Mouse (Mus musculus) hindbrain, embryonic 13.5 days (tissue): ENCODE results near the gene Pla2g5. TPM values are rescaled to one million over a fixed set of nuclear protein-coding genes. Genes with fewer than 3 reads are reported as not detected.
"Not testable (repeated sequence)": the region's sequence is repeated elsewhere in the genome, so short reads cannot be mapped to it uniquely, and the experiment has no call there.

Source experiments
- ATAC-seq: fragments of 200-750 bp; cut with Nextera tagmentation; 2 replicates; pipeline ENCODE4 v1.8.0; 2017; ENCODE audit warnings: moderate TSS enrichment; ENCODE audit not compliant: low FRiP score
- H3K27ac ChIP-seq: fragments of 300-500 bp; sonication (generic); 2 replicates; pipeline ENCODE4 v1.5.1; 2015; ENCODE audit warnings: inconsistent platforms, mild to moderate bottlenecking, moderate library complexity
- H3K27me3 ChIP-seq: fragments of 300-500 bp; sonication (generic); 2 replicates; pipeline ENCODE4 v1.6.1; 2015; ENCODE audit warnings: mild to moderate bottlenecking, inconsistent platforms
- H3K36me3 ChIP-seq: fragments of 300-500 bp; sonication (generic); 2 replicates; pipeline ENCODE4 v1.6.1; 2015; ENCODE audit warnings: mild to moderate bottlenecking, inconsistent platforms
- H3K4me1 ChIP-seq: fragments of 300-500 bp; sonication (generic); replicated peaks from 2 replicates; pipeline ENCODE4 v1.6.1; 2015; ENCODE audit warnings: inconsistent platforms
- H3K4me2 ChIP-seq: fragments of 300-500 bp; sonication (generic); 2 replicates; pipeline ENCODE4 v1.6.1; 2015; ENCODE audit warnings: inconsistent platforms, mild to moderate bottlenecking, moderate library complexity
- H3K4me3 ChIP-seq: fragments of 300-500 bp; sonication (generic); 2 replicates; pipeline ENCODE4 v1.5.1; 2015; ENCODE audit warnings: mild to moderate bottlenecking, inconsistent platforms
- H3K9ac ChIP-seq: fragments of 300-500 bp; sonication (generic); 2 replicates; pipeline ENCODE4 v1.6.1; 2015; ENCODE audit warnings: mild to moderate bottlenecking, inconsistent platforms
- H3K9me3 ChIP-seq: fragments of 300-500 bp; sonication (generic); 2 replicates; pipeline ENCODE4 v1.6.1; 2016; ENCODE audit warnings: inconsistent platforms
- WGBS: fragments of 180-500 bp; shearing (Covaris S2); methylation state at CpG from one replicate; pipeline ENCODE4 v1.1.7; 2015; 5-methylcytosine and 5-hydroxymethylcytosine counted together
- polyA plus RNA-seq: library from polyadenylated mRNA; unstranded; fragments of >200 nt; fragmentation: Nextera tagmentation; extraction: Ambion mirVana; gene quantifications from 2 replicates; pipeline ENCODE4 v1.2.1, GENCODE M21; 2015

Pla2g5 gene
- polyA plus RNA-seq, 1 experiment from 2014 or later: 0.25 TPM

- H3K4me2 ChIP-seq: no peak within 1 kb of the TSS
- H3K9me3 ChIP-seq: no peaks in the 10 kb centered on the region
- no peak within 1 kb of the TSS for H3K9ac ChIP-seq
- no peak for ATAC-seq
- H3K4me1 ChIP-seq: peaks cover 13% of the 10 kb centered on the region
- no peaks in the 10 kb centered on the region for H3K36me3 ChIP-seq
- no peak within 1 kb of the TSS for H3K4me3 ChIP-seq
- H3K27me3 ChIP-seq: 0 out of 2 replicates have a peak, but pooled peaks cover 4% of the 10 kb centered on the region
- WGBS: 89% methylated on average over 4 of the region's 4 CpGs
- H3K27ac ChIP-seq: no peak within 1 kb of the TSS
Measured at GRCm38 (mm10) chr4:138877731-138878130, 14.4 kb upstream of the Pla2g5 start, which contains the start of gene Pla2g2e. Gene Pla2g2e, plus strand, starts transcription at chr4:138877942.

DNA sequence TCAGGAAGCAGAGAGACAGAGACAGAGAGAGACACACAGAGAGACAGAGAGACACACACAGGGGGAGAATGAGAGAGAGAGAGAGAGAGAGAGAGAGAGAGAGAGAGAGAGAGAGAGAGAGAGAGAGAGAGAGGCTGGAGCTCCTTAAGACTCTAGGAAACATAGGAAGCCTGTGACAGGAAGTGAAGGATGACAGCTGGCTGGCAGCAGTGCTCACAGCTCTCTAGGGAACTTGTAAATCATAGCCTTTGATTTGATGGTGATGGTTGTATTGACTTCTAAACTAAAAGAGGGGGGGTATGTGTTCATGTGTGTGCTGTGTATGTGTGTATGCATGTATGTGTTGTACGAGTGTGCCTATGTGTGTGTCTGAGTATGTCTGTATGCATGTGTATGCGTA, 12.7 kb upstream of the Pla2g5 start:
- Histone ChIP-seq H3K4me1 (0 out of 2 replicates have a peak, but pooled peaks cover 4% of the 10 kb centered on the region), H3K9ac (no peak overlapping the region), H3K9me3 (no peaks in the 10 kb centered on the region; the same call in 1 of the 2 replicates), H3K4me3 (no peak overlapping the region), H3K4me2 (no peak overlapping the region), H3K27me3 (0 out of 2 replicates have a peak, but pooled peaks cover 3% of the 10 kb centered on the region), H3K27ac (no peak overlapping the region), H3K36me3 (no peaks in the 10 kb centered on the region)
- ATAC-seq: no peak
- WGBS: 94% methylated on average over 2 of the region's 2 CpGs

- not testable (repeated sequence) for H3K4me1 ChIP-seq, H3K9ac ChIP-seq, H3K4me3 ChIP-seq, ATAC-seq, H3K4me2 ChIP-seq, H3K9me3 ChIP-seq, H3K27me3 ChIP-seq, H3K36me3 ChIP-seq, H3K27ac ChIP-seq
- WGBS: 90% methylated on average over 2 of the region's 2 CpGs
Measured at GRCm38 (mm10) chr4:138875275-138875674, 12.0 kb upstream of the Pla2g5 start.

DNA sequence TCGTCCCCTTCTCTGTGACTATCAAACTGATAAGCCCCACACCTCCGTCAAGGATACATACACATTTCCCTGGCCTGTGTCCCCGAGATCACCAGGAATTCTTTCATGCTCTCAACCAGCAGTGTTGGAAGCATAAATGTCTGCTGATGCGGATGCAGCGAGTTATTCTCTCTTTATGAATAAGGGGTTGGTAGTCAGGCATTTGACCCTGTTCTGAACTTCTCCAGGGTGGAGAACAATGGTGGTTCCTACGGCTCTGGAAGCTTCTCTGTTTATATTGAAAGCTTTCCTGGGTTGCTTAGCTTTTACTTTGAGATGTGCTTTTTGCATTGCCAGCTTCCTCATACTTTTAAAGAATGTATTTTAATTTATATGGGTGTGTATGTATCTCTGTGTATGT, 10.6 kb upstream of the Pla2g5 start, which contains the start of gene Gm13030:
Gene Gm13030, minus strand, starts transcription at position 101 of the 400 bp plus-strand sequence.
- no peak within 1 kb of the TSS for H3K4me2 ChIP-seq
- no peaks in the 10 kb centered on the region; the same call in 1 of the 2 replicates for H3K9me3 ChIP-seq
- no peaks in the 10 kb centered on the region for H3K27me3 ChIP-seq
- no peak for ATAC-seq
- H3K4me1 ChIP-seq: 0 out of 2 replicates have a peak, but pooled peaks cover 4% of the 10 kb centered on the region
- no peak within 1 kb of the TSS for H3K27ac ChIP-seq
- H3K9ac ChIP-seq: no peak within 1 kb of the TSS
- no peaks in the 10 kb centered on the region for H3K36me3 ChIP-seq
- H3K4me3 ChIP-seq: no peak within 1 kb of the TSS
- 78% methylated on average over 6 of the region's 6 CpGs for WGBS

DNA sequence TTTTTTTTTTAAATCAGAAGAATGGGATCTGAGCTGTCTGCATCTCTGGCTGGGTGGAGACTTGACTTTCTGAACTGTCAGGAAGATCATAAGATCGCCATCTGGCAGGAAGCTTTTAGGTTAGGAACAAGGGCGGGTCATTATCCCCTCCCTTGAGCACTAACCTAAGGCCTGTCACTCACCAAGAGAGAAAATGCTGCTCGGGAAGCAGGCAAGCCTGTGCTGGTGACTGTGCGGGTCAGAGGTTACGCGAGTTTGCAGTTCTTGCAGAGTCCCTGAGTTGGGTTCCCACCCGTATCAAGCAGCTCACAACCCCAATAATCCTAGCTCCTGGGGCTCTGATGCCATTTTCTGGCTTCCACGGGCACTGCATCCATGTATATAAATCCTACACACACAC, 5.4 kb upstream of the Pla2g5 start:
- WGBS: 50% methylated on average over 8 of the region's 8 CpGs
- no peaks in the 10 kb centered on the region for H3K36me3 ChIP-seq
- ATAC-seq: no peak

GRCm38 (mm10) chr4:138866413-138866812, 3.1 kb upstream of the Pla2g5 start:
- no peaks in the 10 kb centered on the region for H3K36me3 ChIP-seq
- H3K4me2 ChIP-seq: no peak overlapping the region
- H3K27me3 ChIP-seq: 0 out of 2 replicates have a peak, but pooled peaks cover 4% of the 10 kb centered on the region
- H3K4me1 ChIP-seq: no peaks in the 10 kb centered on the region
- no peak for ATAC-seq
- no peaks in the 10 kb centered on the region; the same call in 1 of the 2 replicates for H3K9me3 ChIP-seq
- WGBS: 14% methylated on average over 7 of the region's 7 CpGs
- H3K27ac ChIP-seq: no peak overlapping the region
- H3K4me3 ChIP-seq: no peak overlapping the region
- H3K9ac ChIP-seq: no peak overlapping the region

More for the DNA sequence above, 5.4 kb upstream of the Pla2g5 start:
- Histone ChIP-seq H3K4me2 (no peak overlapping the region), H3K27me3 (0 out of 2 replicates have a peak, but pooled peaks cover 4% of the 10 kb centered on the region), H3K4me1 (no peaks in the 10 kb centered on the region), H3K4me3 (no peak overlapping the region), H3K9me3 (no peaks in the 10 kb centered on the region; the same call in 1 of the 2 replicates), H3K9ac (no peak overlapping the region), H3K27ac (no peak overlapping the region)

DNA sequence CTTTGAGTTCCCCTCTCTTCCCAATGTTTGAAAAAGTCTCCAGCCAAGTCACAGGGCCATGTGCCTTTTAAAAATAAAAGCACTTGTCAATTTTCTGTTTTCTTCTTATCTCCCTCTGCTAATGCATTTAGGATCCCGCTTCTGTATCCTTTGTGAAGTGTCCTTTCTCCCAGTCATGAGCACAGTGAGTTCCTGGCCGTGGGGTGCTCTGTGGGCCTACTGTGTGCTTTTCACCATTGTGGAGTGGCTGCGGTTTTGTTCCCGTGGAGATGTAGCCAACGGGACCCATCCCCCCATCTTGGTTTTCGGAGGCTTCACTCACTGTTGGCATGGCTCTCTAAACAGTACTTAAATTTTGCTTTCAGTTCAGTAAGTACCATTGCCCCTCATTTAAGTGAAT, 2.7 kb upstream of the Pla2g5 start:
- Histone ChIP-seq H3K4me1 (no peaks in the 10 kb centered on the region), H3K9me3 (no peaks in the 10 kb centered on the region; the same call in 1 of the 2 replicates), H3K4me3 (no peak overlapping the region), H3K27me3 (0 out of 2 replicates have a peak, but pooled peaks cover 4% of the 10 kb centered on the region), H3K36me3 (no peaks in the 10 kb centered on the region), H3K9ac (no peak overlapping the region), H3K4me2 (no peak overlapping the region), H3K27ac (no peak overlapping the region)
- WGBS: 68% methylated on average over 6 of the region's 6 CpGs
- ATAC-seq: no peak

DNA sequence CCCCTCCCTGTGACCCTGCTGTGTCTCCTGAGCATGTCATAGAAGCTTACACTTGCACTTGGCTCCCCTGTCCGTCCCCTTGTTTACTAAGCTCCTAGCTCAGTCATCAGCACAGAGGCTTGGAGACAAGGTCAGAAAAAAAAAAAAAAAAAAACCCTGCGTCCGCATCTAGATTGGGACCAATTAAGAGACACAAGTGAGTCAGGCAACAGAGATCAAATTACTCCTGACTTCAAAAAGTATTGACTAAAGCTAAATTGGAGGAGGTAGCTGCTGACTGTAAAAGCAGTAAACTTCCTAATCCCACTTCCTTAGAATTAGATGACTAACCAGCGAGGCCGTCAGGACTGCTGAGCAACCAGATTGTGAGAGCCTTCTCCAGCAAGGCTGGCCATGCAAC, 1.8 kb upstream of the Pla2g5 start:
- no peaks in the 10 kb centered on the region for H3K9me3 ChIP-seq
- no peak overlapping the region for H3K27ac ChIP-seq
- no peaks in the 10 kb centered on the region for H3K36me3 ChIP-seq
- 0 out of 2 replicates have a peak, but pooled peaks cover 4% of the 10 kb centered on the region for H3K27me3 ChIP-seq
- 75% methylated on average over 5 of the region's 5 CpGs for WGBS
- ATAC-seq: no peak
- no peaks in the 10 kb centered on the region for H3K4me1 ChIP-seq
- H3K4me3 ChIP-seq: no peak overlapping the region
- H3K9ac ChIP-seq: no peak overlapping the region
- no peak overlapping the region for H3K4me2 ChIP-seq

GRCm38 (mm10) chr4:138859728-138860127, 3.6 kb downstream of the Pla2g5 start:
- peak; percentile 87 for ATAC-seq

GRCm38 (mm10) chr4:138859245-138859644, 4.0 kb downstream of the Pla2g5 start:
- peak overlapping the region; percentile 33 for H3K4me3 ChIP-seq
- H3K36me3 ChIP-seq: no peaks in the 10 kb centered on the region
- no peaks in the 10 kb centered on the region; the same call in 1 of the 2 replicates for H3K27me3 ChIP-seq
- no peaks in the 10 kb centered on the region; the same call in 1 of the 2 replicates for H3K4me1 ChIP-seq
- no peaks in the 10 kb centered on the region for H3K9me3 ChIP-seq
- WGBS: 16% methylated on average over 9 of the region's 9 CpGs
- peak overlapping the region; percentile 79 for H3K27ac ChIP-seq
- ATAC-seq: 0 out of 2 replicates have a peak, but pooled peaks have one; percentile 58
- peak overlapping the region; percentile 52 for H3K4me2 ChIP-seq
- peak overlapping the region; percentile 59 for H3K9ac ChIP-seq

More at GRCm38 (mm10) chr4:138859728-138860127, 3.6 kb downstream of the Pla2g5 start:
- H3K4me2 ChIP-seq: peak overlapping the region; percentile 52
- no peaks in the 10 kb centered on the region for H3K9me3 ChIP-seq
- WGBS: 3% methylated on average over 13 of the region's 13 CpGs
- H3K36me3 ChIP-seq: no peaks in the 10 kb centered on the region
- peak overlapping the region; percentile 79 for H3K27ac ChIP-seq
- peak overlapping the region; percentile 33 for H3K4me3 ChIP-seq
- H3K27me3 ChIP-seq: 0 out of 2 replicates have a peak, but pooled peaks cover 2% of the 10 kb centered on the region
- peak overlapping the region; percentile 59 for H3K9ac ChIP-seq
- no peaks in the 10 kb centered on the region; the same call in 1 of the 2 replicates for H3K4me1 ChIP-seq

DNA sequence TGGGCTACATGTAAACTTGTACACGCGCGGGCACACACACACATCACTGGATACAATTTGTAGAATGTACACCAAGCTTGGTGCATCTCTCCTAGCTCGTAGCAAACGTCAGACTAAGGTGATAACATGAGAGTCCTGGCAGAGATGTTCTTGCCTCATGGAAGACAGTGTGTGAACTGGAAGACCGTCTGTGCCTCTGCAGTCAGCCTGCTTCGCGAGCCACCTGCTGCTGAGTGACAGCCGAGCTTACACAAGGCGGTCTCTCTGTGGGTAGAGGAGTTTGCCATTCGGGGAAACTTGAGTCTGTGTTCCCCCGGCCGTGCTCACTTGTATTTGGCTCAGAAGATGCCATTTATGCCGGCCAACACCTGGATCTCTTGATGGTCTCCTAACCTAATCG, 4.8 kb downstream of the Pla2g5 start:
- no peak overlapping the region for H3K9ac ChIP-seq
- H3K27ac ChIP-seq: no peak overlapping the region
- H3K4me3 ChIP-seq: no peak overlapping the region
- H3K36me3 ChIP-seq: no peaks in the 10 kb centered on the region
- H3K27me3 ChIP-seq: no peaks in the 10 kb centered on the region; the same call in 1 of the 2 replicates
- WGBS: 86% methylated on average over 15 of the region's 15 CpGs
- no peak overlapping the region for H3K4me2 ChIP-seq
- no peaks in the 10 kb centered on the region; the same call in 1 of the 2 replicates for H3K4me1 ChIP-seq
- ATAC-seq: no peak
- no peaks in the 10 kb centered on the region for H3K9me3 ChIP-seq

GRCm38 (mm10) chr4:138857576-138857975, 5.7 kb downstream of the Pla2g5 start:
- no peaks in the 10 kb centered on the region; the same call in 1 of the 2 replicates for H3K4me1 ChIP-seq
- no peaks in the 10 kb centered on the region for H3K9me3 ChIP-seq
- H3K4me2 ChIP-seq: no peak overlapping the region
- H3K27me3 ChIP-seq: no peaks in the 10 kb centered on the region; the same call in 1 of the 2 replicates
- no peaks in the 10 kb centered on the region for H3K36me3 ChIP-seq
- 86% methylated on average over 10 of the region's 10 CpGs for WGBS
- H3K27ac ChIP-seq: no peak overlapping the region
- ATAC-seq: no peak
- no peak overlapping the region for H3K4me3 ChIP-seq
- no peak overlapping the region for H3K9ac ChIP-seq

DNA sequence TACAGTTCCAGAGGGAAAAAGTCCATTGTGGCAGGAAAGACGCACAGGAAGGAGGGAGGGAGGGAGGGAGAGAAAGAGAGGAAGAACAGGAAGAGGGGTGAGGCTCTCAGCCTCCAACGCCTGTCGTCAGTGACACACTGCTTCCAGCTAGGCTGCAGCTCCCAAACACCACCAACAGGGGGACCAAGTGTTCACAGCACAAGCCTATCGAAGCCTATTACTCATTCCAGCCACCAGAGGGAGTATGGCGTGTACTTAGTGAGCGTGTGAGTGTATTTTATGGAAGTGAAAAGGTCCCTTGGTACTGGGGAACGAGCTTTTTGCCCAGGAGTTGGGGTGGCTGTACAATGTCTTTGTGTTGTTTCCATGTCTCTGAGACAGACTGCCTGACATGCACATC, 6.8 kb downstream of the Pla2g5 start:
- Histone ChIP-seq H3K4me1 (no peaks in the 10 kb centered on the region; the same call in 1 of the 2 replicates), H3K9ac (no peak overlapping the region), H3K9me3 (no peaks in the 10 kb centered on the region), H3K27me3 (no peaks in the 10 kb centered on the region; the same call in 1 of the 2 replicates), H3K27ac (no peak overlapping the region), H3K4me3 (no peak overlapping the region), H3K36me3 (no peaks in the 10 kb centered on the region), H3K4me2 (no peak overlapping the region)
- ATAC-seq: no peak
- WGBS: 23% methylated on average over 7 of the region's 7 CpGs
